ENCODE assay signal across 20 mouse cellular contexts in genomic region chr15:77212217-77212757, GRCm38 (mm10).
DNase-seq lines count a peak whose midpoint lies in the region; ATAC-seq and TF ChIP-seq lines count a peak whose summit lies in the region.
"Had no signal": no experiment of that assay in that cellular context is flagged by ENCODE, and none has a peak within 500 bp of the region (broad histone marks: within the 10 kb centered on the region; RNA-seq: fewer than 3 reads in every experiment).

No protein-coding gene starts in this region.

- no peak for TF ChIP-seq EP300 in heart, postnatal 0 days (IDR thresholded peaks at IDR 0.05; ENCODE audit: low read depth)

- no peaks in the 10 kb centered on the region for H3K27me3 ChIP-seq in heart, embryonic 12.5 days (replicated peaks)
- H3K27me3 ChIP-seq in heart, postnatal 0 days (ENCODE audit: control insufficient read depth, insufficient read depth, low read length) = no peaks in the 10 kb centered on the region
- H3K27me3 ChIP-seq: hindbrain, embryonic 12.5 days; kidney, embryonic 15.5 days had no signal

- no peaks in the 10 kb centered on the region for H3K36me3 ChIP-seq in heart, embryonic 12.5 days
- H3K36me3 ChIP-seq in heart, postnatal 0 days (replicated peaks; ENCODE audit: control insufficient read depth, insufficient read depth, low read length) = no peaks in the 10 kb centered on the region
- H3K36me3 ChIP-seq: hindbrain, embryonic 12.5 days; kidney, embryonic 15.5 days; midbrain, embryonic 10.5 days had no signal

- peak; percentile 79 for ATAC-seq in frontal cortex, adult (ENCODE audit: low TSS enrichment)
- no peak for ATAC-seq in heart, embryonic 12.5 days (ENCODE audit: insufficient number of reproducible peaks, low FRiP score)
- no peak for ATAC-seq in heart, postnatal 0 days (ENCODE audit: insufficient read depth, low read depth)
- ATAC-seq: intestine, postnatal 0 days; lung, postnatal 0 days had no signal

- H3K27ac ChIP-seq in heart, embryonic 12.5 days (ENCODE audit: poor library complexity, severe bottlenecking) = peak overlapping the region; percentile 91
- H3K27ac ChIP-seq in heart, postnatal 0 days (ENCODE audit: low read depth) = peak overlapping the region; percentile 91
- H3K27ac ChIP-seq: hindbrain, embryonic 12.5 days; midbrain, embryonic 10.5 days had no signal

- DNase-seq in frontal cortex, postnatal 25 days (ENCODE audit: low spot score in 2 of 2) = no peak
- no peak for DNase-seq in heart, postnatal 36 days
- DNase-seq in retina, postnatal 7 days (ENCODE audit: low read depth, low spot score) = peak; percentile 11
- no peak for DNase-seq in retina, postnatal 1 day
- DNase-seq in heart, postnatal 0 days (ENCODE audit: low spot score) = no peak
- no peak for DNase-seq in left cerebral cortex, adult 9 months (ENCODE audit: low spot score in 2 of 2)
- DNase-seq: adrenal gland, postnatal 25 days; cerebellum, adult 9-11 months; layer of hippocampus, adult 9-11 months; left cerebral cortex, postnatal 4 days; right cerebral cortex, postnatal 4 days; thymus, adult 18-20 months; thymus, postnatal 36 days had no signal

- H3K4me2 ChIP-seq in heart, embryonic 12.5 days = peak overlapping the region; percentile 29; the same call in 1 of the 2 replicates
- H3K4me2 ChIP-seq in heart, postnatal 0 days (ENCODE audit: low read depth, low read length) = peak overlapping the region; percentile 44; the same call in 1 of the 2 replicates
- H3K4me2 ChIP-seq: hindbrain, embryonic 12.5 days; kidney, embryonic 15.5 days had no signal

- H3K4me1 ChIP-seq in heart, embryonic 12.5 days (replicated peaks) = peaks cover 86% of the 10 kb centered on the region
- peaks cover 78% of the 10 kb centered on the region for H3K4me1 ChIP-seq in heart, postnatal 0 days (ENCODE audit: control insufficient read depth, insufficient read depth)

- H3K9me3 ChIP-seq in heart, embryonic 12.5 days (replicated peaks) = no peaks in the 10 kb centered on the region
- no peaks in the 10 kb centered on the region for H3K9me3 ChIP-seq in heart, postnatal 0 days (replicated peaks; ENCODE audit: control insufficient read depth, low read length)
- H3K9me3 ChIP-seq: hindbrain, embryonic 12.5 days; kidney, embryonic 15.5 days; midbrain, embryonic 10.5 days had no signal

- peak overlapping the region; percentile 46; the same call in 1 of the 2 replicates for H3K9ac ChIP-seq in heart, embryonic 12.5 days
- peak overlapping the region; percentile 26; the same call in 1 of the 2 replicates for H3K9ac ChIP-seq in heart, postnatal 0 days (replicated peaks; ENCODE audit: low read depth, low read length)
- H3K9ac ChIP-seq: hindbrain, embryonic 12.5 days; kidney, embryonic 15.5 days had no signal

- no peak overlapping the region for H3K4me3 ChIP-seq in heart, embryonic 12.5 days
- no peak overlapping the region for H3K4me3 ChIP-seq in heart, postnatal 0 days (ENCODE audit: low read depth, low read length)
- H3K4me3 ChIP-seq: hindbrain, embryonic 12.5 days; kidney, embryonic 15.5 days; midbrain, embryonic 10.5 days had no signal

- WGBS in heart, embryonic 12.5 days = 17% methylated on average over 4 of the region's 4 CpGs
- 16% methylated on average over 4 of the region's 4 CpGs for WGBS in heart, postnatal 0 days

- intact Hi-C loops in heart, postnatal 36 days (cut with DNase I) = no loop called here

- TF ChIP-seq CTCF in heart, postnatal 0 days (IDR thresholded peaks at IDR 0.05; ENCODE audit: low read depth) = no peak
